Mouse (Mus musculus) right cerebral cortex, postnatal 4 days (tissue): ENCODE data around the gene Tas2r143.

Source experiments
- DNase-seq: peaks from one replicate; pipeline ENCODE4 v3.0.0-alpha.2; 2022

Tas2r143 gene

DNA sequence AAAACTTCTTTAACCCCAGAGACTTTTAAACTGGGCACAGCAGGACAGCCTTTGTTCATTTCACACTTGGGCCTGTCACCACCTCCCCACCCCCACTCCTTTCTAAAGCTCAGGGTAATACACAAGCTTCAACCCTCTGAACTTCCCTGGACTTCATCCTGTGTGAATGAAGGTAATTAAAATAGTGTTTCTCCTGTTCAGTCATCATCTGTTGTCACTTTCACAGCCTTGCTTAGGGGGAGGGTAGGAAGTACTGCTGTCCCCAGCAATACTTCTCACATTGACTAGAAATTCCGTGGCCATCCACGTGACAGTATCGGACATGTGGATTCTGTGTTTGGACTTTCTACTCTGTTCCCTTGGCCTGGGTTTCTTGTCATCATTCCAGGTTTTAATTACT is 30.2 kb upstream of the Tas2r143 start:
- no peak for DNase-seq

DNA sequence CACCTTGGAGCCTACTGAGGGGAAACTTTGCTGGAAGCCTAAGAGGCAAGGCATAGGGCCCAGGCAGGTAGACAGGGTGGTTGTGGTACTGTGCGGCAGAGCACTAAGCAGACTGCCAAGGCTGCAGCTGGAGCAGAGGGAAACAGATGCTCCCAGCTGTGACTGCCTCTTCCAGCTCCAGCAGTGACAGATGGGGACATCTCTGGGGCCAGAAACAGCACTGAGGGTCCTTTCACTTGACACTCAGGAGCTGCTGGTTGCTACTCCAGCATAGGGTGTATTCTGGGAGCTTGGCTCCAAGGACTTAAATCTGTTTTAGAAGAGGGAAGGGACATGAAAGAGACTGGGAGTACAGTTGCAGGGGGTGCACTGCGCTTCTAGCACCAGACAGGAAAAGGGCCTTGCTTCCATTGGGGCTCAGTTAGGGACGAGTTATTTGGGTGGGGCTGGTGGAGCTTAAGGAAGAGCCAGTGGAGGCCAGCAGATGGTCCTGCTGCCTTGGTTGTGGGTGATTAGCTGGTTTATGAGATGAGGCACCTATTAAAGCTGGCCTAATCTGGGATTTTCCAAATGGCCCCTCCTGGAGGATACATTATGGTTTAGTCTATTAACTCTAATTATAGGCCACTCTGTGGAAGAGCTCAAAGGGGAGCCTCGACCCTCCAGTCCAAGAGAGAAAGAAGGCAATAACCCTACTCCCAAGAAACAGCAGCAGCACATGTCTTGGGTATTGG is 29.2 kb upstream of the Tas2r143 start:
- no peak for DNase-seq

DNA sequence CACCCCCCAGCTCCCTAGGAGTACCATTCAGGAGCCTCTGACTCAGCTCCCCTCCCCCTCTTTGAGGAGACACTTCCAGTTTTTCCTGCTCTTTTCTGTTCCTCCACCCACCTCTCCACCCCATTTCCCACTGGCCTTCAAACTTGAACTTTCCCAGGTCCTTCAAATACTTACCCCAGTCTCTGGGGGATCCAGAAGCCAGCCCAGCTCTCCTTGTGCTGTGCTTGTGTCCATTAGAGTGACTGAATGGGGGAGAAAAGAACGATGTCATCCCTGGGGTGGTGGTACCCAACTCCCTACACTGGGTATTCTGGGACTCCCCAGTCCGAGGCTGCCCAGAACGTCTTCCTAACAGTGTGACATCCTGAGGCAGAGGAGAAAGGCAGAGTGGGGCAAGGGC is 28.0 kb upstream of the Tas2r143 start:
- no peak for DNase-seq

DNA sequence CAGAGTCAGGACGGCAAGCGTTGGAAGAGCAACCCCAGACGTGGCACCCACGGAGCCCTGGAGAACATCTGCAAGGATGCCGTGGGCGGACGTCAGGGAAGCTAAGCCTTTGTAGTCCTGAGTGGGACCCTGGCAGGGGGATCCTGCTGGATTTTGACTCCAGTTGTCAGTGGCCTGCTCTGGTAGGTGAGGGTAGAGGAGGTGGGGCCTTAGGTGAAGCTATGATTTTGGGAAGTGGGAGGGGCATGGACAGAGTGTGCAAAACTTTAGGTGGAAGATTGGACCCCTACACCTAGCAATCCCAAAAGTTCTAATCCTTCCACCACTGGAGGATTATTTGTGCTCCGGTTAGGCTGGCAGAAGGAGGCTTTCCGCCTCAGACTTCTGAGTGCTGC is 27.6 kb upstream of the Tas2r143 start:
- DNase-seq = no peak

DNA sequence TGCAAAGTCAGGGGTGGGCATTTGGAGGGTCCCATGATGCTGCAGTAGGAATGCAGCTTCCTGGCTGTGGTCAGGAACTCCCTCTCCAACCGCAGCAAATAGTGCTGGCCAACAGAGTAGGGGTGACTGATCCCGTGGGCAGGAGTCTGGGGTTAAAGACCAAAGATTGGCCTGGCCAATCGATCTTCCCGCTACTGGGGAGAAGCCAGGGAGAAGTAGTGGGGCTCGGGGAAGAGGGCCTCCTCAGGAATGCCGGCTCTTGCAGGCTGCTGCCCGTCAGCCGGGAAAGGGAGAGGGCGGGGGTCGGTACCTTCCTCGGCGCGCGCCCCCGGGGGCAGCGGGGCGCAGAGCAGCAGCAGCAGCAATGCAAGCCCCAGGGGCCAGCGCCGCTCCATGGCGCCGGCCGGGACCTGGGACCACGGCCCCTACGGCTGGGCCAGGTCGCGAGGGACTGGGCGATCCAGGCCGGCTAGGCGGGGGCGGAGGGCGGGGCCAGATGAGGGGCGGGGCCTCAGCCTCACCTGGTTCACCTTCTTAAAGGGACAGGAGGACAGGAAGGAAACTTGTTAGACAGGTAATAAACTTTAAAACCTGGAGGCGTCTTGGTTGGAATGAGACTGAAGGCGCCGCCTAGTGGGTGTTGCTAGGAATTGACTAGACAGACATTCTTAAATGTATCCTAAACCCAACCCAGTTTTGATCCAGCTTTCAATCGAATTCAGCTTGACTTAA is 27.1 kb upstream of the Tas2r143 start, which contains the start of gene Epha1:
Gene Epha1, minus strand, starts transcription at position 453 of the 732 bp plus-strand sequence.
- peak; percentile 76 for DNase-seq

DNA sequence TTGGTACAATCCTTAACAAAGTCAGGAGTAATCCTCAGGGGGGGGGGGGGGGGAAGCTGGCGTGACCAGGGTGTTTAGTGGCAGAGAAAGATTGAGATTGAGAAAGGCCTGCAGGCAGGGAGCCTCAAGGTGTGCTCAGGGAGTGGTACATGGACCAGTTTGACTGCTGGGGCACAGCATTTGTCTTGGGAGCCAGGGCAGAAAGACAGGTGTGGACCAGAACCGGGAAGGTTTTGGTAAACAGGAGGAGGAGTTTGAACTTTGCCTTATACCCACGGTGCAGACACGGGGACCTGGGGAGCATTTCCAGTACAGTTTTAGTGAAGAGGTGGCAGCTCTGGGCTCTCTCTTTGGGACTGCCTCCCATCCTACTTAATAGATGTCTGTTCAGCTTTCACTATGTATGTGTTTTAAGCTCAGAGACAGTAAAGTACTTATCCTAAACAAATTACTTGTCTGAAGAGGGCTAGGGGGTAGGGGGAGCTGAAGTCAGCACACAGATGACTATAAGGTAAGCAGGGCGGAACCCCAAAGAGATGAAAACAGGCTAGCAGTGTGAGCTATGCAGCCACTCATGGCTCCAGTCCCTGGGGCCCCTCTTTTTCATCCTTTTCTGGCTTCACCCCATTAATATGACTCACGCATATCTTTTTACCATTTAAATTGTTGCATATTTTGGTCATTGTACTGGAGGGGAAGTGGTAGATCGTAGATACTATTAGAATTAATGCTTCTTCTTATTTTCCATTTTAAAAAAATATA is 26.2 kb upstream of the Tas2r143 start:
- DNase-seq = no peak

DNA sequence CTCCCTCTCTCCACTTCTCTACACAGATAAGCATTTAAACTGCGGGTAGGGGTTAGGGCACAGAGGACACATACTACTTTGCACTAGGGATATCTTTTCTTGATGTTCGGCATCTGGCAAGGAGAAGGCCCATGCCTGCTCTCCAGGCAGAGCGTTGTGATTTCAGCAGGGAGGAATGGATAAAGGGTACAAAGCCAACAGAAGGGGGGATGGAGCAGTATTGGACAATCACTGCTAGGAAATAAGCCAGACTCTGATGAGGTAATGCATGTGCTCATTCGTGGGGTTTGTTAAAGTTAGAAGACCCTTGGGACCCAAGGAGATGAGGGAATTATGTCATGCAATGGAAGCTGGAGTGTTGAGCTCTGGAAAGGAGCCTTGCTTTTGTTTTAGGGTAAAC is 25.3 kb upstream of the Tas2r143 start:
- no peak for DNase-seq

DNA sequence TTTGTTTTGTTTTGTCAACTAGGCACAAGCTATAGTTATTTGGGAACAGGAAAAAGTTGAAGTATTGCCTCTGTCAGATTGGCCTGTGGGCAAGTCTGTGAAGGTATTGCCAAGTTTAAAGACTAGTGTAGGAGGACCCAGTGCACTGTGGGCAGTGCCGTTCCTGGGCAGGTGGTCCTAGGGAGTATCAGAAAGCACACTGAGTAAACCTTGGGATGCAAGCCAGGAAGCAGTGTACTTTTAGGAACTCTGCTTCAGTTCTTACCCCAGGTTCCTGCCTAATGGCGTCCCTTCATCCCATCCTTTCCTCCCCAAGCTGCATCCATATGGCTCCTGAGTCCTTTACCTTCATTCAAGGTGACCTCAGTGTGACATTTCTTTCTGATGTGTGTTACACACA is 24.9 kb upstream of the Tas2r143 start:
- no peak for DNase-seq

DNA sequence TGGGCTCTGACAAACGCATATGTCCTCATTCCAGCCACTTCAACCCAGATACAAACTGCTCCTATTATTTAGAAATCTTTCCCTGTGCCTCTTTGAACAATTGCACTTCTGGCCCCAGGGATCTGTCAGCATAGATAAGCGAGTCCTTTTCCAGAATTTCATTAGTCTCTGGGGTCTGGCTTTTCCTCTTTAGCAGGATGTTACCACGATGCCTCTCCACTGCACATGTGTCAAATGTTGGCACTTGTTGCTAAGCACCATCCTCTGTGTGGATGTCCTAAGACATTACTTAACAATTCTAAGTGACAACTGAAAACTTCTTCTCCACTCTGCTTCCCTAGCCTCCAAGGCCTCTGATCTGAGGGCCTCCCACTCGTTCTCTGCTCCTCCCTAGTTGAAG is 24.0 kb upstream of the Tas2r143 start:
- no peak for DNase-seq

DNA sequence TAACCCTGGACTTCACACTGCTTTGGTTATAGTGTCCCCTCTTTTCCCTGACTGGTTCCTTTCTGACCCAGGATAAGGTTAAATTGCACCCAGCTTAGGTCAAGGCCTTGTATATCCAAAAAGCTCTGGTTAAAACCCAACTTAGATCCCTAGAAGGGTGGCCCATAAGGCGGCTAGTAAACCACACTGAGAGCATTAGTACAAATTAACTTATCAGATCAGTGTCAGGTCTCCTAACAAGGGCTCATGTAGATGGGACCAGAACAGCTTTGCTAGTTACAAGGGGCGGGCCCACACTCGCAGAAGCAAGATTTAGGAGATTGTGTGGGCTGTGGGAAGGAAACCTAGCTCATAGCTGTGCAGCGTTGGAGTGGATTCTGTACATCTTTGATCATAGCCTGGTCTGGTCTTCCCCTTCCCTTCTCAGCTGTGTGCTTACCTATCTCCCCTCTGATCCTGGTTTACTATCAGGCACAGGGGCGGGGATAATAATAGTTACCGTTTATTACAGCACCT is 23.5 kb upstream of the Tas2r143 start:
- no peak for DNase-seq

DNA sequence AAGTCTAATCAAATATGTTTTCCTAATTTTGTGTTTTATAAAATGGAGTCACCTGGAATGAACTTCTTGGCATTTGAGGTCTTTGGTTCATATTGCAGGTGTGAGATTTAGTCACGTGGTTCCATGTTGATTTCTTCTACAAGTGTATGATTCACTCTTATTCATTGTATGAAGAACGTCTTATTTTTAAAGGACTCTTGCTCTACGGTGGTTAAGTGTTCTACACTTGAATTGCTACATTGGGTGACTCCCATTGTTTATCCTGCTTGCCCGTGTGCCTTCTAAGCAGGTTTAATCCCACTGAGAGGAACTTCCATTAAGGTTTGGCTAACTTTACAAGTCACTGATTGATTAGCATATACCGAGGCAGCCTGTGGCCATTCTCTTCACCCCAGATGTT is 22.8 kb upstream of the Tas2r143 start:
- no peak for DNase-seq

DNA sequence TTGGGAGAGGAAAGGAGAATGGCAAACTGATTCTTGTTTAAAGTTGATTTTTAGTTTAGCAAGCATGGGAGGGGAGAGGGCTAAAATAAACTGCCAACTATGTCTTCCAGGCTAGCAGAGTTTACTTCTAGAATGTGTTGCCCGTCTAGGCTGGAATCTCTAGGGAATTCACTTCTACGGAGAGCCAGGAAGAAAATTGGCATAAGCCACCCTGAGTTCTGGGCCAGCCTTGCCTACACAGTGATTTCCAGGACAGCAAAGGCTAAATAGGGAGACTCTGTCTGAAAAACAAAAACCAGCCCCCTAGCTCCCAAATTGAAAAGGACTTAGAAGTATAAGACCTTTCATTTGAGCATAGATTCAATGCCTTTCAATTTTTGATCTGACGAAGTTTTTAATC is 20.5 kb upstream of the Tas2r143 start:
- no peak for DNase-seq

DNA sequence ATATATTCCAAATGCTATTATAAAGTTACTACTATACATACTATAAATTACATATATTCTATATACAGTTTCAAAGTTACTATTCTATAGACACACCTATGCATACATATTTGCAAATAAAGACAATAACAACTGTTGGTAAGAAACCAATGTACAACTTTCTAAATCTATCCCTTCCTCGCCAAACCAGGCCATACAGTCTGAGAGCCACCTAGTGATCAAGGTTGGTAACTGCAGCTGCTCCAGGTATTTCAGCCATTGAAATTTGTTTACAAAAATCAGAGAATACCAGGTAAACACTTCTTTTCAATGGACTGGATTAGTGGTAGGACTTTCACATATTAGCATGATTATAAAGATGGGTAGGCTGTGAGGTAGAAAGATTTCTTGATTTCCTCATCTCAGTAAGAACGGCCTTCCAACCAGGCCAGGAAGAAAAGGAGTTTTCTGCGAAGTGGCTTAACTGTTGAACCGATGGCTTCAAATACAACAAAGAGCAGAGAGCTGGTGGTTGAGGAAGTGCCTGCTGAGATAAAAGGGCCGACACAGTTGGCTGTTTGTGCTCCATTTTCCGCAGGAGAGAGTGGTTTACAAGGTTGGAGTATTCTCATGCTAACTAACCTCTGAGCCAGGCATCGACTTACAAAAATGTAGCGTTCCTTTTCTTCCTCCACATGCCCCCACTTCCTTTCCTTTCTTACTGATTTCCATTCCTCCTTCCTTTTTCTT is 19.5 kb upstream of the Tas2r143 start:
- peak; percentile 26 for DNase-seq

DNA sequence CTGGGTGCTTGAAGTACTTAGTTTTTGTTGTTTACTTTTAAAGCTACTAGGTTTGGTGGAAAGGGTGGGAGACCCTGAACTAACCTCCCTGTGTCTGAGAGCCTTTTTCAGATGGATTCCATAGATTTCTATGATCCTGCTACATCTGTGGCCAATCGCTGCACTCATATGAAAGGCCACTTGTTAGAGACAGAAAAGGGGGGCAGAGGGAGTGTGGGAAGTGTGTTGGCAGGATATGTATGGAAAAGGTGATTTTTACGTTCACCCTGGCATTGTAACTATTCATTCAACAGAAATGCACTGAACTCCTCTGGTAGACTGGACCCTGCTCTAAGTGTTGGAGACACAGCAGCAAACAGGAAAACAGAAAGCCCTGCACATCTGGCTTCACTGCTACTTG is 18.8 kb upstream of the Tas2r143 start:
- no peak for DNase-seq

DNA sequence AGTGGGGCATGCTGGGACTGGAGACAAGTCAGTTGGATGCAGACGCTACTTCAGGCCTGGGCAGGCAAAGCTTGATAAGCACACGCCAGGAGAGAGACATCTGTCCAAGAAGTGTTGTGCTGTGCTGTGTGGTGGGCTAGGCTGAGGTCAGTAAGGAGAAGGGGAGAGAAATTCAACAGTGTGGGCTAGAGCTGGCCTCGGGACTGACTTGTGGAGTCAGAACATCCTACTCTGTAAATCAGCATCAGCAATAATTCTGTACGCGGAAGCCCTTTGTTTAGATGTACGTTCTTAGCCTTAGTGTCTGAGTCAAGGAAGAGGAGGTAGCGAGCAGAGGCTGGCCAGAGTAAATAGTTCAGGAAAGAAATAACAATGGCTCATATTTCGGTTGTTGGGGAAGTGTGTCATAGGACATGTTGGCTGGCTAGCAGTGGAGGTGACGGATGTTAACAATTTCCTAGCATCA is 18.1 kb upstream of the Tas2r143 start:
- no peak for DNase-seq

DNA sequence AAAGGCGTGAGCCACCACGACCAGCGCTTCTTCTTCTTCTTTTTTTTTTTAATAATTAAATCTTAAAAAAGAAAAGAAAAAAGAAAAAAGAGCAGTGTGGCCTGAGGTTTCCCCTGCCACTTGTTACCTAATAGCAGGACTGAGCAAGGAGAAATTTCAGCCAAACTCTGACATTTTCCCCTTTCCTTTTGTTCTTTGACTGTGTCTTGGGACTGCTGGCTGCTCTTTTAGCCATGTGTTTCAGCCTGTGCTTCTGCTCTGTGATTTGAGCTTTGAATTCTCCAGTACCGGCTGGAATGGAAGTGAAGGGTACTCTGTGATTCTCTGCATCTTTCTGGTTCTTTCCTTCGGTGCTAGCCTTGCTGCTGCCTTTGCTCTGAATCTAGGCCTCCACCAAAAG is 16.7 kb upstream of the Tas2r143 start:
- no peak for DNase-seq

DNA sequence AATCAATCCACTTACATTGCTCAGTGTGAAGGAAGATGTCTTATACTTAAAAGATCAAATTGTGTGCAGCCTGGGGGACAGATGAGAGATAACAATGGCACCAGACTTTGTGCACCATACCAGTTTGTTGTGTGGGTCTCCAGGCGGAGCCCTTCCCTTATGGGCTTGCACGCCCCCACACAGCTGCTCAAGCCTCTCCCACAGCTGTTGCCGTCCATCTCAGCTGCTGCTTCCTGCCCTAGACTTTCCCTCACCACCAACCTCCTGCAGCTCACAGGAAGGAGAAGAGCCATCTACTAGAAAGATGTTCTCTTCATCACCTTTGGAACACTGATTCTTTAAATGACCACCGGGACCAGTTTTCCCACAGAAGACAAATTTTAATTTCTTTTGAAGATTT is 14.4 kb upstream of the Tas2r143 start:
- no peak for DNase-seq

DNA sequence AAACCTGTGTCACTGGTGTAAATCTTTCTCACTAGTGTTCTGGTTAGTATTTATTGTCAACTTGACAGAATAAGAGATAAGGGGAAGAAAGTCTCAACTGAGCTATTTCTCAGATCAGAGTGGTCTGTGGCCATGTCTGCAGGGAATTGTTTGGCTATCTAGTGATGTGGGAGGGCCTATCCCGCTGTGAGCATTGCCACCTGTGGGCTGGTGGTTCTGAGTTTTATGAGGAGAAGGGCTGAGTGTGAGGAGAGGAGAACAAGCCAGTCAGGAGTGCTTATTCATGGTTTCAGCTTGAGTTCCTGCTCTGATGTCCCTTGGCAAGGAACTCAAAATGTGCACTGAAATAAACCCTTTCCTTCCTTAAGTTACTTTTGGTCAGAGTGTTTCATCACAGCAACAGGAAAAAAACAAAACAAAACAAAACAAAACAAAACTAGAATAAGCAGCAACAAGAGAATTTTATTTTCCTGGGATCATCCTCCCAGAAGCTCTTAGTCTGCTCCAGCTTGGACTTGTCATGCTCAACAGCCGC is 8.2 kb upstream of the Tas2r143 start:
- no peak for DNase-seq

DNA sequence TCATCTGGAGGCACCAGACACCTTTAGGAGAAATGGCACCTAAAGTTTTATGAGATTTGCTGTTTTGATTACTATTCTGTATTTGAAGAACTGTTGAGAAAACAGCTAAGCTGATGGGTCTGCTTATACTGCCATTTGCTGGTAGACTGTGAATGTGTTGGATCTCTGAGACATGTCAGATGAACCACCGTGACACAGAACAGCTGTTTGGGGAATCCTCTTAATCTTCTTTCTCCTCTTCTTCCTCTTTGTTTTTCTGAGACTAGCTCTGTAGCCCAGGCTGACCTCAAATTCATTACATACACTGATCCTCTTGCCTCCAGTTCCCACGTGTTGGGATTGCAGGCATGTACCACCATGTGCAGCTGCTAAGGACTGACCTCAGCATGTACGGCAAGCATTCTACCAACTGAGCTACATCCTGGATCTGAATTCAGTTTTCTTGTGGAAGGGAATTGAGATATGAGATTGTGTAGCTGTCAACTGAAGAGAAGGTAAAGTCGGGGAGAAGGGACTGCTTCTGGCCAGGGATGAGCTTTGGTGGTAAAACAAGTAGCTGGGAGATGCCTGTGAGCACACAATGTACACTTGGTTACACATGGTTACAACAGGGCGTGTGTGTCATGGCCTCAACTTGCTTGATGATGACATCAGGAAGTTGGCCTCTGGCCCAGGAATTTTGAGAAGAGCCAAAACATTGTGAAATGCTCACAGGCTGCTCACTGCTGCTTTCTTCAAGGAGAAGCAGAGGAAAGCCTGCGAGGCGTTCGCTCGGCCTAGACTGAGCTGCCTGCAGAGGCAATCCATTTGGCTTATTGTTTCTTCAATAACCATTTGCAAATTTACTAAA is 3.9 kb upstream of the Tas2r143 start:
- no peak for DNase-seq

DNA sequence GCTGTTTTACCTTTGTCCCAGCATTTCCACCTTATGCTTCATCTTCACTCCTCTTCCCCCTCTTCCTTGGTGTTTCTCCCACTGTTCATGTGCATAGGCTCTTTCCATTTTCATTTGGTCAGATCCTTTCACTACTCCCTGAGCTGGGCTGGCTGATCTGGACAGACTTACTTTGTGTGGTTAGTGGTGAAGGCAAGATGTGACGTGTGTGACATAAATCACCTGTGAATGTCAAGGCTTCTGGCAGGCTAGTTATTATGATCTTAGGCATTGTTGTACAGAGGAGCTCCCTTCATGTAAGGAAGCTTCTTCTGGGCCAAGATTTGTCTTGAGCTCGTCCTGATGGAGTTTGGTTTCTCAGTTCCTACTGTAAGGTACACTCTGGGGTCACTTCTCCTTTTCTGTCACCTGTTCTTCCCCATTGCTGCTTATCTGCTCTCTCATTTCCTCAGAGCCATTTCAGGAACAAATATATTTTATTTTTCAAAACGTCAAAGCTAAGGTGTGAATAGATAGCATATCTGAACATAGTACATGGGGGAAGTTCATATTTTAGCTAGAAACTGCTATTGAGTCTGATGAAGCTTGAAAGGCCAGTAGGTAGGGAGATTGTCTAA is 2.9 kb upstream of the Tas2r143 start:
- no peak for DNase-seq

DNA sequence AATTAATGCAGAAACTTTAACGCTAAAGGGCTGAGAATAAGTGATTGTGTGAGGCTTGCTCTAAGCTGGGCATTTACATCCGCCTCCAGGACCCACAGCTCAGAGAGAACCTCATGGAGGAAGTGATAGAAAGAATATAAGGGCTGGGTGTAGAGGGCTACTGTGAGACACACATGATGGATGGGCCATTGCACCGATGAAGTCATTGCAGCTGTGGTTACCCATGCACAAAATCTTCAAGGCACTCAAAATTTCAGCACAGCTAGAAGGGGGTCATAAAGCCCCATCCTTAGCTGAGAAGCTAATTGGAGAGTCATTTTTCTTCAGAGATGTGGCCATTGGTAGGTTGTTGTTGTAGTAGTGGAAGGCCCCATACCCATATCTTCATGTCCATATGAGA is 1.8 kb upstream of the Tas2r143 start:
- DNase-seq = no peak
